Mouse (Mus musculus) erythroblast, embryonic 14.5 days (primary cell): ENCODE measurements around the gene Krt84.

Experiments
- GATA1 ChIP-seq: IDR thresholded peaks from 2 replicates; pipeline ENCODE4 v1.6.1; 2012; ENCODE audit warnings: low read length, inconsistent platforms, mixed read lengths
- TAL1 ChIP-seq: IDR thresholded peaks from 3 replicates; pipeline ENCODE4 v1.6.1; 2012; ENCODE audit warnings: low read length, inconsistent platforms, mixed read lengths

DNA sequence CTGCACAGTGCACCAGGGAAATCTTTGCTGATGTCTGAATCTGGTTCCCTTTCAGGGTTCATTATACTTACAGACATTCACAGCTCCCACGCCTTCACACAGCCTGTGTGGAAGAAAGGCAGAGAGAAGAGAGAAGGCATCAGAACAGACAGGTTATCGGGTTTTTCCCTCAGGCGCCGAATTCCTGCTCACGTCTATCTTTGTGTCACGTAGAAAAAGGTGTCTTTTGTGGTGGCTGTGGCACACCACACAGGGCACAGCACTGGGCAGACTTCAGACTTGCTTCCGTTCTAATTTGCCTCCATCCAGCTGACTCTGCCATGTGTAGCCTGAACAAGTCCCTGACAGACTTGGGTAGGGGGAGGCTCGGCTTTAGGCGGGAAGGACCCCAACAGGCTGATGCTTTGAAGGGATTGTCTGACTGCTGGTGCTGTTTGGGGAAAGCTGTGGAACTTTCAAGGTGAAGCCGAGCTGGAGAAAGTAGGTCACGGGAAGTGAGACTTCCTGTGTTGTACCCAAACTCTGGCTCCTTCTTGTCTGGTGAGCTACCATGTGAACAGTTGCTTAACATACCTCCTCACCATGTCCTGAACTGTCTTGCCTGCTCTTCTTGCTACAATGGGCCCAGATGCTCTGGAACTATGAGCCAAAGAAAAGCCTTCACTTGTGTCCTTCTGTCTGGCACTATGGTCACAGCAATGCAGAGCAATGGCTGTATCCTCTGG is 46.5 kb downstream of the Krt84 start:
- TF ChIP-seq GATA1 (no peak), TAL1 (no peak)
